Mouse (Mus musculus) spleen, adult 2 months (tissue): ENCODE data around the gene Reep1.

Source experiments
- CTCF ChIP-seq: fragments of 200-500 bp; IDR thresholded peaks from 2 replicates; pipeline ENCODE4 v1.5.1; 2011; ENCODE audit warnings: mild to moderate bottlenecking, inconsistent platforms; ENCODE audit not compliant: insufficient read depth, insufficient read length, insufficient replicate concordance; ENCODE audit errors: extremely low read depth
- POLR2A ChIP-seq: fragments of 200-500 bp; IDR thresholded peaks from 2 replicates; pipeline ENCODE4 v1.6.1; 2011; ENCODE audit warnings: low read depth, low read length, inconsistent platforms

DNA sequence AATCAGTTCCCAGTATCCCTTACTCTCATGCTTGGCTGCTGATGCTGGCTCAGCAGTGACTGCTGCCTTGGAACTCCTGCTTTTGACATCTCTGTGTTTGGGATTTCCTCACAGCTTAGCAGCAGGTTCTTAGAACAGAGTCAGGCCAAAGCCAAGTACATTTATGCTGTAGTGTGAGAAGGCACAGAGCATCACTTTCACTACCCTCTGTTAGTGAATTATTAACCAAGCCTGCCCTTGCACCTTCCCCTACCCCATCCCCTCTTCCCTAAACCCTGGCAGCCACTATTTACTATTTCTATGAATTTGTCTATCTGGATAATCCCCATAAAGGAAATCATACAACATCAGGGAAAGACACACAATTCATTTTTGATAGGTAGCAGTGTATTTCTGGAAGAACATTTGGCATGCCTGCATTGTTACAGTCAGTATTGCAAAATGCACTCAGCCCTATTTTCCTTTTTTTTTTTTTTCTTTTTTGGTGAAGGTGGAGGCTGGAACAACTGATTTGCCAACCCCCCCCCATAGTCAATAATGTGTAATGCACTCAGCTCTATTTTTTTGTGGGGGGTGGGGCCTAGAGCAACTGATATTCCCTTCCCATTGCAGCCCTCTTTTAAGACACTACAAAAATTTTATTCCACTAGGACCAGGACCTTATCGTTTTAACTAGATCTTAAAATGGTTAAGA, 133.4 kb downstream of the Reep1 start:
- TF ChIP-seq POLR2A (no peak), CTCF (no peak)
